Mouse (Mus musculus) kidney, postnatal 36 days (tissue): Measurements from ENCODE around the gene Pik3ca.
A peak's percentile ranks its signal among the peaks of the same experiment; 100 is the strongest.

Source experiments
- DNase-seq, 2 experiments: peaks; one replicate each; pipeline ENCODE4 v3.0.0; 2021 to 2022; ENCODE audit warnings: mixed read lengths in 2 of 2

Pik3ca gene

DNA sequence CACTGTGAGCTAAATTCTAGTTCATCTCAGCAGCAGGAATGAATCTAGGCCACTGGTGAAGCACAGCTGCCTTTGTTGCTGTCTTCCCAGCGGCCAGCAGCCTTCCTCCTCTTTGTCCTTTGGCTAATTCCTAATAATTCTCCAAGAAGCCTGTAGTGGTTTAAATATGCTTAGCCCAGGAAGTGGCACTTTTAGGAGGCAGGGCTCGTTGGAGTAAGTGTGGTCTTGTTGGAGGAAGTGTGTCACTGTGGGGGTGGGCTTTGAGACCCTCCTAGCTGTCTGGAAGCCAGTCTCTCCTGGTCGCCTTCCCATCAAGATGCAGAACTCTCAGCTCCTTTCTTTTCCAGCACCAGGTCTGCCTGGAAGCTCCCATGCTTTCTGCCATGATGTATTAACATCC is 108.4 kb downstream of the Pik3ca start:
- DNase-seq, result no peak

DNA sequence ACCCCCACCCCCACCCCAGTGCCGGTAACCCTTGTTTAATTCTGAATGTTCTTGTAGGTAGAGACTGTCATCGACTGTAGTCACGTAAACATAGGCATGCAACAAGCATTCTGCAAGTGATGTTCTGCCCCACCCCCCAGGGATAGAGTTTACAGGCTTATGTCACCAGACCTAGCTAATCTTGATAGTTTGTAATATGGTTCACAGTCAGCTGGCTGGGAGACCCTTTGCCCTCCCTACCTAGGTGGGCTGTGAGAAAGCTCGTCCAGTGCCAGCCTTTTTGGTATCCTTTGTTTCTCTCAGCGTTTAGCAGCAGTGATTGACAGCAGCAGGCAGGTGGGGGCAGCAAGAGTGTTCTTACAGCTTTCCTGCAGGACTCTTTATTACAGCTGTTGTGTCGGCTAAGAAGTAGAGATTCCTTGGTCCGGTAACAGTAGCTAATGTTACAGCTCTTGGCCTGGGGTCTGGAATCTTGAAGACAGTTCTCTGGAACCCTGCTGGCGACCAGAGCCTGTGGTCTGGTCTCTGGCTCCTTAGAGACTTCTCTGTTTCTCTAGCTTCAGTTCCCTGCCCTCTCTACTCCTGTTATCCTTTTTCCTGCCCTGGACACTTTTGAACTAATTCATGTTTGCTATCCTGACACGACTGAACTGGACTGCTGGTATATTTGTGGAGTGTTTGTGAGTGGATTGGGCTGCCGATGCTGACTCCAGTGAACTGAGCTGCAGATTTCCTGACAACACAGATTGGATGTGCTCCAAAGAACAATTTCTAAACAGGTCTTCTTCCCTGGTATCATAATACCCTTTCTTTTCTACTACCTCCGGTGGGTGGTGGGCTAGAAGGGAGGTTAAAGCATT is 109.1 kb downstream of the Pik3ca start:
- DNase-seq, result no peak

DNA sequence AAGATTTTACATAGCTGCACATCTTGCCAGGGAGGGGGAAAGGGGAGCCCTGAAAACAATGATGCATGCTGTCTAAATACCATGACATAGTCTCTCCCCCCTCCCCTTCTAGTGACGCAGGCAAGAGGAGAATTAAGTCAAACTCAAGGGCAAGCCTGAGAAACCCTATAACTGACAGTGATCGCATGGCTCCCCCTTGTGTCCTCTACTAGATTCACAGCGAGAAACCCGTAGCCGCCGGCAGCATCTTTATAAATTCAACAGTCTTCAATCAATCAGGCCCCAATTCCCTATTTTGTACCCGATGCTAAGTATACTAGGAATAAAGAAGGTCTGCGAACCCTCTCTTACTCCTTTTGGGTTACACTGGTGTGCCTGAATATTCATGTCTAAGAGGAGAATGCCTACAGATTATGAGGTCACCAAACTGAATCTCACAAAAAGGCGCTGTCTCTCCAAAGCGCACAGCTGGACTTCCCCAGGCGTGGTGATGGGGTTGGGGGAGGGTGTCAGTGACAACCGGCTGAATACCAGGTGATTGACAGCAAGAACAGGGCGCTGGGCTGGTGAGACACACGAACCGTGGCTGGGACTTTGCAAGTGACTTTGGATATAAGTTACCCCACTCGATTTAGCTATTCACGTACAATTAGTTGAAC is 111.3 kb downstream of the Pik3ca start:
- peak; percentile 73 to 82 for DNase-seq

DNA sequence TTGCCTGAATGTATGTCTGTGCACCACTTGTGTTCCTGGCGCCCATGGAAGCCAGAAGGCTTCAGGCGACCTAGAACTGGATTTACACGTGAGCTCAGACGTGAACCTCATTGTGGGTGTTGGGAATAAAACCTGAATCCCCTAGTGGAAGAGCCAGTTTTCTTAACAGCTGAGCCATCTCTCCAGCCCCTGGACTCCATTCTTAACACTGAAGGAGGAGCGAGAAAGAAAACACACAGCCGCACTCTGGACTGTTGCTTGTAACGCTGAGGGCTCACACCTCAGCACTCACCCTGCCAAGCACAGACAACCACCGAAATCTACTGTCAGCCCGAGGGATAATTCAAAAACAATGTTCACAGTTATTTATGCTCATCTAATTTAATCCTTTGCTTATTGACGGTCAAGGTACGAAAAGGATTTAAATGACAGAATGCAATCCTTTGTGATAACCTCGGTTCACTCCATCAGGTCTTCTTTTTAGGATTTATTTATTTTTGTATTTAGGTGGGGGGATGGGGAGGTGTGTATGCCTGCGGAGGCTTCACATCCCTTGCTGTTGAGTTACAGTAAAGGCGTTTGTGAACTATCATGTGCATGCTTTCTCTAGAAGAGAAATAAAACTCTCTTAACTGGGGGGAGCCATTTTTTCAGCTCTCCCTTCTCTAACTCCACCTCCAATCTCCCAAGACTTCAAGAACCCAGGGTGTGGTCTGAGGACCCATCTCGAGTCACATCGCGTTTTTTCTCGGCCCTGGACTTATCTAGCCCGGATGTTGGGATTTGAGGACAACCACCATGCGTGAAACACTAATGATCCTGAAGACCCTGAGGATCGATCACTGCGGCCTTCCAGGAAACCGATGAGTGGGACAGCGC is 112.3 kb downstream of the Pik3ca start, which contains the start of gene Zfp639:
Gene Zfp639, plus strand, starts transcription at position 764 of the 879 bp plus-strand sequence.
- no peak for DNase-seq

DNA sequence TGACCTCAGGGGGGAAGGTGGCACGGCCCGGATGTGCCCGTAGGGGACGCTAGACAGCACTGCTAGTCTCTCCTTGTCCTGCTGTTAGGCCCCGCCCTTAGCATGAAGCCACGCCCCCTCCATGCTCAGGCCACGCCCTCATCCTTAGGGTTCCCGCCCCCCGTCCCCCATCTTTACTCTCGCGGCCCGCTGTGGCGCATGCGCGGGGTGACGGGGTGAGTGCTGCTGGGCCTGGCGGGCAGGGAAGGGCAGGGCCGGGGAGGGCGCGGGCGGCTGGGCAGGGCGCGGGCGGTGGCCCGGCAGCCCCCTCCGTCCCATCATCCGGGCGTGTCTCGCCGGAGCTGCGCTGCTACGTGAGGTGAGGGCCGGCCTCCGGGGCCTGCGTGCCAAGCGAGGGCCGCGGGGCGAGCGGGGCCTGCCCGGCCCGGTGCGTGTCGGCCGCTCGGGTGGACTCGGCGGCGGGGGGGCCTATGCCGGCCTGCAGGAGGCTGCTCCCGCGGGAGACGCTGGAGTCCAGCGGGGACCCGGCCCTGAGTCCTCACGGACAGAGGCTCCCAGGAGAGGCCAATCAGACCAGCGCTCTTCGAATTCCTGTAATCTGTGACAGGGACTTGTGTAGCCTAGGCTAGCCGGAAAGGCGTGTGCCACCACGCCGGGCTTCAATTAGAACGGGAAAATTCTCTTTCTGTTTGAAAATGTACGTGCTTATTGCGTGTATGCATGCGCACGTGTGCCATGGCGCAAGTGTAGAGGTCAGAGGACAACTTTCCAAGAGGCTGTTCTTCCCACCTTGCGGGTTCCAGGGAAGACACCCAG is 113.1 kb downstream of the Pik3ca start:
- DNase-seq, result peak; percentile 95 to 98

DNA sequence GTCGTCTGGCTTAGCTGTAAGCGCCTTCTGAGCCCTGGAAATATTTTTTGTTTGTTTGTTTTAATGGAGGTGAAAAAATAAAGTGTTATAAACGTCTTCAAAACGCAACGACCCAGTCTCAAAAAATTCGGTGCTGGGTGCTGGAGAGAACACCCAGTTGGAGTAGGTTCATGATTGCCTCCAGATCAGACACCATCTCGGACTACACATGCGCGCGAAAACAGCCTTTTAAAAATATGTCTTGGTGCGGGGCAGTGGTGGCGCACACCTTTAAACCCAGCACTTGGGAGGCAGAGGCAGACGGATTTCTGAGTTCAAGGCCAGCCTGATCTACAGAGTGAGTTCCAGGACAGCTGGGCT is 113.7 kb downstream of the Pik3ca start:
- no peak for DNase-seq

DNA sequence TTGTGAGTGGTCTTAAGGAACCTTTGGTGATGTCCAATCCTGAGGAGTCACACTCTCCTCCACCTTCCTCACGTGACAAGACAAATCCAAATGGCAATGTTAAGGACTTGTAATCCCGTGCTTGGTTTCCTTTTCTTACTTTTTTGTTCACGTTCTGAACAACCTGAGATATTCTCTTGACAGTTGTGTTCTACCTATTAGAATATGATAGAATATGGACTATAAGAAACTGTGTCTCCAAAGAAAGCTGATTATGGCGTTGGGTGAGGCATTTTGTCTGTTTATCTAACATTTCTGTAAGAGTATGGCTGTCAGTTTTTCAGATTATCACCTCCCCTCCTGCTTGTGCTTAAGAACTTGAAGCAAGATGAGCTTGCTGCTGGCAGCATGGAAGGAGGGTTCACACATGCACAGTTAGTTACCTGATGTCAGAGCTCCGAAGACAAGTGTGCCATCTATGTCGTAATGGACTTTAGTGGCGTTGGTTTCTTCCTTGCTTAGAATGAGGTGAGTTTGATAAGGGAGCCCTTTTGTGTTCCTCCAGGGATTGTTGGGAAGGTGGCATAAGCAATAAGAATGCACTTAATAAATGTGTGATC is 115.3 kb downstream of the Pik3ca start:
- DNase-seq, result no peak

DNA sequence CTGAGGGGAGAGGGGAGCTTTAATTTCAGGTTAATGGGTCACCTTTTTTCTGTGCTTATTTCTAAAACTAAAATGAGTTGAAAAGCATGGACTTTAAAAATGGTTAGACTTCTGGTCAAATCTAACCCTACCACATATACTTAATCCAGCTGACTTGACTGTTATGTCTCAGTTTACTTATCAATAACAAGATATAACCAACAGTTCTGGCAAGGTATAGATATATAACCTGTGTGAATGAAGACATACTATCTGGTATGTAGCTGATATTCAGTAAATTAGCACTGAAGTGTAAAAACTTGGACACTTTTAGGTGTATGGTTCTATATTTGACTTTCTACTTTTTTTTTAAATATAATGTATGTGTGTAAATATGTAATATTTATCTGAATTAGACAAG is 116.1 kb downstream of the Pik3ca start:
- DNase-seq, result no peak
